Mouse (Mus musculus) testis, postnatal 14 days (tissue): ENCODE data around the gene Rtp4.
A peak's percentile ranks its signal among the peaks of the same experiment; 100 is the strongest.

Experiments used
- DNase-seq: peaks from one replicate; pipeline ENCODE4 v3.0.0; 2021; ENCODE audit warnings: low spot score

Rtp4 gene

GRCm38 (mm10) chr16:23520235-23520871 lies at the start of gene Rtp4, which contains the start of gene Masp1:
Gene Rtp4 (plus strand): TSS chr16:23520291.
Gene Masp1 (minus strand): TSS chr16:23520815.
- DNase-seq = peak; percentile 43

- DNase-seq = no peak
Measured at GRCm38 (mm10) chr16:23471551-23471950, 48.5 kb upstream of the Rtp4 start.

- DNase-seq = no peak
Measured at GRCm38 (mm10) chr16:23472046-23472445, 48.0 kb upstream of the Rtp4 start.

GRCm38 (mm10) chr16:23475651-23476050 lies 44.4 kb upstream of the Rtp4 start:
- DNase-seq = no peak

DNA sequence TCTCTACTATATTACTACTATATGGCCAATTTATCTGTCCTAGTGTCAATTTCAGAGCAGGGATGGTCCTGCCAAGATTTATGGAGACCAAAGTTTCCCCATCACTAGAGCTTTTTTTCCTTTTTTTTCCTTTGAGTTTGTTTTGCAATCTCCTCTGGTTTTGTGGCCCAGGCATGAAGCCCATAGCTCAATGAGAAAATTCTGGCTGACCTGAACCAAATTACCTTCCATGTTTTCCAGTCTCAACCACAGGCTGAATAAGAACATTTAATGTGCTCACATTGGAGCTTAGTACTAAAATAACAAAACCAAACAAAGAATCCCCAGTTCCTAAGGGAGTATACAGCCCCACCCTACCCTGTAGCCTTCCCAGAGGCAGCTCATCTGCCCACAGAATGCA lies 43.5 kb upstream of the Rtp4 start:
- DNase-seq = no peak

GRCm38 (mm10) chr16:23479872-23480603 lies 40.1 kb upstream of the Rtp4 start:
- no peak for DNase-seq

GRCm38 (mm10) chr16:23482218-23482617 lies 37.9 kb upstream of the Rtp4 start:
- no peak for DNase-seq

DNA sequence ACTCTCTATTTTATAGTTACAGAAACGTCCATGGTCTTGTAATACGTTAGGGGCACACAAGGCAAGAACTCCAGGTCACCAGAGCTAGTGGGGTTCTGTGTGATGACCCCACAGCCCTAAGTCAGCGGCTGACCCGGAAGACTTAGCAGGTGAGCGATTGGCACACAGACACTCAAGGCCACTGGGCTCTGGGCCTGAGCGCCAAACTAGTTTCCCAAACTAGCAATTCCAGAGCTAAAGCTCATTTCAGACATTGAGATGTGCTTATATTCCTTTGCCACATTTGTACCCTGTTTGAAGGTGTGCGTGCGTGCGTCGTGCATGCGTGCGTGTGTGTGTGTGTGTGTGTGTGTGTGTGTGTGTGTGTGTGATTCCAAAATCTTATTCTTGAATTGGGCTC lies 37.2 kb upstream of the Rtp4 start:
- no peak for DNase-seq

- DNase-seq = no peak
Measured at GRCm38 (mm10) chr16:23483292-23483691, 36.8 kb upstream of the Rtp4 start.

DNA sequence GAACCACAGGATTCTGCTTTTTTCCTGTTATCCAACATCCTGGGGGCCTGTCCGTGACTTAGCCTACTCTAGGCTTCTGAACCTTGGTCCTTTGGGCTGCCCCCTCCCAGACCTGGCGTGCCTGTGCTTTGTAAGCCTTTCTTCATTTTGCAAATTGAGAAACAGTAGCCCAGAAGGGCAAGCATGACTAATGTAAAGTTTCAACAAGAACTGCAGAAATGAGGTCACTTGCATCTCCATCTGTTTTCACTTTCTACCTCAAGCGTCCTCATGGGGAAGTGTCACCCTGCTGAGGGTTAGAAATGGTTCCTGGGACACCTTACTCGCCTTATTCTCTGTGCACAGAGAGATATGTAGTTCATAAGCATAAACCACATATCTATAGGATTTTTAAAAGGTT lies 27.3 kb upstream of the Rtp4 start:
- no peak for DNase-seq

GRCm38 (mm10) chr16:23496245-23496924 lies 23.7 kb upstream of the Rtp4 start:
- no peak for DNase-seq

DNA sequence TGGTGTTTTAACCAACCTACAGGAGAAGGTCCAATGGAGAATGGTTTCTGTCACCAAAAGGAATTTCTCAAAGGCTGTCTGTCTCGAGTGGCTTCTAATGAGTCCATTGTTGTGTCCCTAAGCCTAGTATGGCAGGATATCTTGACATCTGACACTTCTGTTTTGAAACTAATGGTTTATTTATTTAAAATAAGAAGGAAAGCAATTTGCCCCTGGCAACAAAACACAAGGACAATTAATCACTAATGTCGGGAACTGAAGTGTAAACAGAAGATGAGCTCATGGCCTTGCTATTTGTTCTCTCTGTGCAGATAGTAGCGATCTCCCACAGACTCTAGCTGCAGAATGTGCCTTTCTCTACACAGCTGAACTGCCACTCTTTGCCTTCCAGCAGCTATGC lies 22.7 kb upstream of the Rtp4 start:
- peak; percentile 36 for DNase-seq

DNA sequence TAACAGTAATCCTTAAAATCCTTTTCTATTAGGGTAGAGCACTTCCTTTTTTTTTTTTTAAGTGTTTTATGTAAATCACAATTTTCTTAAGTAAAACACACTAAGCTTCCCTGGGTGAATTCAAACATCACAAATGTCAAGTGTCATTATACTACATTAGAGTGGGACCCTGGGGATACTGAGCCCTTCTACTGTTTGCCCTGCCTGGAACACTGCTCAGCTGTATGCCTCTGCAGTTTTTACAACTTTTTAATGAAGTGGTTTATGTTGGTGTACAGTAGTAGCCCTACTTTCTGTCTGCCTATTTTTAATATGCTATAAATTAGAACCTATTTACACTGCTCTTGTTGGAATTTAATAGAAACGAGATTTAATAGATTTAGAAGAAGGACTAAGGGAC lies 22.2 kb upstream of the Rtp4 start:
- no peak for DNase-seq

DNA sequence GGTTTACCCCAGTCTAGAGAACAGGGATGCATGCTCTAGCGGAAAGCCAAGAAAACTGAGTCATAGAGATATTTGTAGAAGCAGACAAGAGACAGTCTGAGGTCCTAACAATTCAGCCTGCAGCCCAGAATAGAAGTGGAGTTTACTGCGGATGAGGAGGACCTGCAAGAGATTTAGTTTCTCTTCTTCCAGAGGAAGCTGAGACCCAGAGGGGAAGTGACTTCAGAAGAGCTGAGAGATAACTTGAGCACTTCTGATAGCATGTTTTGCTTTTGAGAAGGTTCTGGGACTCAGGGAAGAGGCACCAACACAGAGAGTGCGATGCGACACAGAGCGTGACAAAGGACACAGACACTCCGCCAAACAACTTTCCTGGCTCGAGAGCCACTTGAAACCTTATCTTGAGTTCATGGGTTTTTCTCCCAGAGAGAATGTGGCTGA lies 21.4 kb upstream of the Rtp4 start:
- no peak for DNase-seq

DNA sequence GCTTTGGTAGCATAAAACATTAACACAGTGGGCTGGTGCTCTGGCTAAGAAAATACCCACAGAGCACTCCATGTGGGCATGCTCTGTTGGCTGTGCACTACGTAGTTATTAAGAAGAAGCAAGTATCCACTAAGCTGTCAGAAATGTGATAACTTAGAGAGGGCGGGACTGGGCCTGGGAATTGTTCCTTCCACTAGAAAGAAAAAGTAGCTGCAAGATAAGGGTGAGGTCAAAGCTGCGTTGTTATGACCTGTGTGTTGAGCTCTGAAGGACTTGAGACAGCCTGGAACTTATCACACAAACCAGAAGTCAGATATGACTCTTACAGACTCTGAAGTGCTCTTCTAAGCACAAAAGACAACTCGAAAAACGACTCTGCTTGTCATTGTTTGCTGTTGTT lies 19.5 kb upstream of the Rtp4 start:
- DNase-seq = no peak

DNA sequence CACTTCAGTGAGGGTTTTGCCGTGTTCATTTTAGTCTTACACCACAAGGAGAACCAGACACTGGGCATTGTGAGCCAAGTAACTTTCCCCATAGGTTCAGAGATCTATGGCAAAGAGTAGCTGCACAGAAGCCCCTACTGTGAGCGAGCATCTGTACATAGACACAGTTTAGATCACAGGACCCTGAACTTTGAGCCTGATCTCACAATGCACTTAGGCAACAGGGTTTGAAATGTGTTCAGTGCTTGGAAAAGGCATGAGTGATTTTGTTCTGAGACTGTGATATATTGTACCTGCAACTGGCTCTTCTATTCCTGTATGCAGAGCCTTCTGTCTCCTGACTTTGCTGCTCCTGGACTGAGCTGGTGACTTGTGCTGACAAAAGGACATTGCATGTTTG lies 18.8 kb upstream of the Rtp4 start:
- no peak for DNase-seq

GRCm38 (mm10) chr16:23502478-23502877 lies 17.6 kb upstream of the Rtp4 start:
- DNase-seq = no peak

- no peak for DNase-seq
Measured at GRCm38 (mm10) chr16:23503351-23503750, 16.7 kb upstream of the Rtp4 start.

GRCm38 (mm10) chr16:23504320-23504744 lies 15.8 kb upstream of the Rtp4 start:
- no peak for DNase-seq

DNA sequence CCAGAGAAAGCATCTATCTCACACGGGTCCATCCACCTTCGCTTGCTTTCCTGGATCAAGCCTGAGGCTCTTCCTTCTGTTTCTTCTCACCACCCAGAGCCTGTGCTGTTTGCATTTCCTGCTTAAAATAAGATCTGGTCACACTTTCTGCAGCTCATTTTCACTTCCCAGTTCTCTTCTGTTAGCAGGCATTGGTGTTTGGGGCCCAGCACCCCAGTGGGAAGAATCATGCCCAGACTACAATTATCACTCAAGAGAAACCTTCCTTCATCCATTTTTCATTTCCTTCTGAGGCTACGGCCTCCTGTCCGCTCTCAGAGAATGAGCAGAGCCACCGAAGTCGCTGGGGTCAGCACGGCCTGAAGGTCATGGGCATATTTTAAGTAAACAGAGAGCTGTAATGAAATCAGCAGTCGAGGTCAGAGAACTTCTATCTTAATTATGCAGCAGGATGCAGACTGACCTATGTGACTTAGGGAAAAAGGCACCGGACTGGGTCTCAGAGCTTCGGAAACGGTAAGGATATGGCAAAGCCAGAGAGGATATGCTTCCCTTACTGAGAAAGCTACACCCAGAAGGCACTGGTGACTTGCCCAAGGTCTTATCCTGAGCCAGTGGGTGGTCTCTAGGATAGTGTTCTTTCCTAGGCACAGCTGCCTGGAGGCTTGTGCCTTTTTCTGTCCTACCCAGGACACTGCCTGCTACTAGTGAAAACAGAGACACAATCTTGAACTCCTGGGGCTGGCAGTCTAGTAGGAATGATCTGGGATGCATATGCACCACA lies 14.0 kb upstream of the Rtp4 start:
- DNase-seq = no peak

GRCm38 (mm10) chr16:23511166-23511935 lies 8.7 kb upstream of the Rtp4 start:
- DNase-seq = no peak

- no peak for DNase-seq
Measured at GRCm38 (mm10) chr16:23513401-23513800, 6.7 kb upstream of the Rtp4 start.
